Mouse (Mus musculus): Measurements from ENCODE around the gene Tmem87b. TPM values are rescaled to one million over a fixed set of nuclear protein-coding genes. Genes with fewer than 3 reads are reported as not detected.

Gene Tmem87b
- polyA plus RNA-seq, 1 experiment from 2014 or later, result 31.9 TPM

DNA sequence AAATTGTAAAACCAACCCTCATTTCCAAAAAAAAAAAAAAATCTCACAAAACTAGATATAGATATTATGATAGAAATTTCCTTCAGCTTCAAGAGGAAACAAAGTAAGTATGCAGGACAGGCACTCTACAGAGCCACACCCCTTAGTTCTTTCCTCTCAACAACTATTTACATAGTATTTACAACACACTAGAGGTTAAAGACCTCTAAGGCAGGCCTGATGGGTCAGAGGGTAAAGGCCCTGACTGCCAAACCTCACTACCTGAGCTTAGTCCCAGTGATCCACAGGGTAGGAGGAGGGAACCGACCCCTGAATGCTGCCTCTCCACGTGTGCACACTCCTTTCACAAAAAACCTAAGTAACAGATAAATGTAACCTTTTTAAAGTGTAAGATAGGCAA lies 5.2 kb upstream of the Tmem87b start:
- no peaks in the 10 kb centered on the region for H3K9me3 ChIP-seq (ENCODE audit: control insufficient read depth, low read length)
- no peaks in the 10 kb centered on the region for H3K27me3 ChIP-seq (ENCODE audit: control insufficient read depth, insufficient read depth, low read length)
- 27% methylated on average over 2 of the region's 2 CpGs for WGBS
- ATAC-seq (ENCODE audit: low FRiP score, low TSS enrichment) (no peak), DNase-seq (ENCODE audit: low spot score) (no peak)
- TF ChIP-seq EP300 (optimal IDR thresholded peaks at IDR 0.05) (no peak), CTCF (IDR thresholded peaks at IDR 0.05; ENCODE audit: low read depth) (no peak)
- no peak overlapping the region for H3K4me2 ChIP-seq (replicated peaks; ENCODE audit: low read depth)
- no peaks in the 10 kb centered on the region for H3K36me3 ChIP-seq (ENCODE audit: control insufficient read depth, insufficient read depth, low read length)
- no peak overlapping the region for H3K9ac ChIP-seq (ENCODE audit: low read length)
- no peak overlapping the region for H3K4me3 ChIP-seq (ENCODE audit: low read depth, low read length)
- no peak overlapping the region for H3K27ac ChIP-seq (replicated peaks)
- no peaks in the 10 kb centered on the region for H3K4me1 ChIP-seq (replicated peaks; ENCODE audit: control insufficient read depth, insufficient read depth)

DNA sequence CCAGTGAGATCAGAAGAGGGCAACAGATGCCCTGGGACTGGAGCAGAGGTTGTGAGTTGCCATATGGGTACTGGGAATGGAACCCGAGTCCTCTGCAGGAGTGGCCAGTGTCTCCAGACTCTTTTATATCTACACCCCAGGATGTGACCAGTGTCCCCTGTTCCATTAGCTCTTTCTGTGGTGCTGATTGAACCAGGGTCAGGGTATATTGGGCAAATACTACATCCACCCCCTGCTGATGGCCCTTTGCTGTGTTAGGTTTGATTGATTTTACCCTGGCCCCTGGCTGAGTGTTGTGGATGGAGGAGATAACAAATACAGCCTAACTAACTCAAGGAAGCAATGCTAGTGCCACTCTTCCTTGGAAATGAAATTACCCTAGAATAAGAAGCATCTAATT lies 1.6 kb upstream of the Tmem87b start:
- Histone ChIP-seq H3K27me3 (ENCODE audit: control insufficient read depth, insufficient read depth, low read length) (no peaks in the 10 kb centered on the region), H3K4me1 (replicated peaks; ENCODE audit: control insufficient read depth, insufficient read depth) (no peaks in the 10 kb centered on the region), H3K4me2 (replicated peaks; ENCODE audit: low read depth) (no peak overlapping the region), H3K27ac (replicated peaks) (no peak overlapping the region), H3K4me3 (ENCODE audit: low read depth, low read length) (no peak overlapping the region), H3K9ac (ENCODE audit: low read length) (no peak overlapping the region), H3K9me3 (ENCODE audit: control insufficient read depth, low read length) (no peaks in the 10 kb centered on the region), H3K36me3 (ENCODE audit: control insufficient read depth, insufficient read depth, low read length) (no peaks in the 10 kb centered on the region)
- DNase-seq (ENCODE audit: low spot score), result no peak
- 100% methylated on average over 1 of the region's 1 CpGs for WGBS
- no peak for ATAC-seq (ENCODE audit: low FRiP score, low TSS enrichment)
- TF ChIP-seq EP300 (optimal IDR thresholded peaks at IDR 0.05) (no peak), CTCF (IDR thresholded peaks at IDR 0.05; ENCODE audit: low read depth) (no peak)

DNA sequence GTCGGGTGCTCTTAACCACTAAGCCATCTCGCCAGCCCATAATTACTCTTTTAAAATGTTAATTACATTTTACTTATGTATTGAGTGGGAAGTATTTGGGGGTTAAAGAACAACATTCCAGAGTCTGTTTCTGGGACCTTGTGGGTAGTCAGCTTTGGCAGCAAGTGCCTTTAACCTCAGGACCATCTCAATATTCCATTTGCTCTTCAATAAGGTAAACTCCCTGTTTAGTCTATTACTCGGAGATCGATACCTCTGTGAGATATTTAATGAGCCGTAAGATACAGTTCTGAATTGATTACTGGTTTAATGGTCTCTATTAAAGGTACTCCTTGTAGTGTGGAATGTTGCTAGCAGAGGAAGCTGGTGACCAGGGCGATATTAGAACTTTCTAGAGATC lies 1.0 kb upstream of the Tmem87b start:
- Histone ChIP-seq H3K4me3 (ENCODE audit: low read depth, low read length) (peak overlapping the region; percentile 46; the same call in 1 of the 2 replicates), H3K9ac (ENCODE audit: low read length) (no peak overlapping the region), H3K4me1 (replicated peaks; ENCODE audit: control insufficient read depth, insufficient read depth) (no peaks in the 10 kb centered on the region), H3K4me2 (replicated peaks; ENCODE audit: low read depth) (peak overlapping the region; percentile 63), H3K27me3 (ENCODE audit: control insufficient read depth, insufficient read depth, low read length) (no peaks in the 10 kb centered on the region), H3K36me3 (ENCODE audit: control insufficient read depth, insufficient read depth, low read length) (no peaks in the 10 kb centered on the region), H3K27ac (replicated peaks) (no peak overlapping the region), H3K9me3 (ENCODE audit: control insufficient read depth, low read length) (no peaks in the 10 kb centered on the region)
- TF ChIP-seq EP300 (optimal IDR thresholded peaks at IDR 0.05), result no peak
- no peak for TF ChIP-seq CTCF (IDR thresholded peaks at IDR 0.05; ENCODE audit: low read depth)
- DNase-seq (ENCODE audit: low spot score) (no peak), ATAC-seq (ENCODE audit: low FRiP score, low TSS enrichment) (no peak)
- 42% methylated on average over 6 of the region's 6 CpGs for WGBS

DNA sequence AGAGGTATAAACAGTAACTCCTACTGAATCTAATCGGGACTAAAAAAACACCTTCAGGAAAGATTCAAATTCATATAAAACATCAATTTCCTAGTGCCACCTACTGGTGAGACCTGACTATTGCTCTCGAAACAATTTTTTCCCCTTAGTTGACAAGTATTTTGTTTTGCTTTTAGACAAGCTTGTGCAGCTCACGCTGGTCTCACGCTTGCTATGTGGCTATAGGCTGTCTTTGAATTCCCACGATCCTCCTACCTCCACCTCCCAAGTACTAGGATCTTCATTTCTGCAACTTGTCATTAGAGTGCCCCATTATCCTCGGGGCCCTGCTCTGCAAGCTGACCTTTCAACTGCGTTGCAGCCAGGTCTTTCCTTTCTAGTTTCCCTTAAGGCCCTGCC lies 532 bp upstream of the Tmem87b start:
- Histone ChIP-seq H3K9me3 (ENCODE audit: control insufficient read depth, low read length) (no peaks in the 10 kb centered on the region), H3K36me3 (ENCODE audit: control insufficient read depth, insufficient read depth, low read length) (no peaks in the 10 kb centered on the region), H3K9ac (ENCODE audit: low read length) (peak overlapping the region; percentile 56), H3K27ac (replicated peaks) (peak overlapping the region; percentile 91), H3K27me3 (ENCODE audit: control insufficient read depth, insufficient read depth, low read length) (no peaks in the 10 kb centered on the region), H3K4me1 (replicated peaks; ENCODE audit: control insufficient read depth, insufficient read depth) (no peaks in the 10 kb centered on the region), H3K4me3 (ENCODE audit: low read depth, low read length) (peak overlapping the region; percentile 46), H3K4me2 (replicated peaks; ENCODE audit: low read depth) (peak overlapping the region; percentile 63)
- ATAC-seq (ENCODE audit: low FRiP score, low TSS enrichment), result peak; percentile 57
- TF ChIP-seq EP300 (optimal IDR thresholded peaks at IDR 0.05) (no peak), CTCF (IDR thresholded peaks at IDR 0.05; ENCODE audit: low read depth) (peak; percentile 87)
- DNase-seq (ENCODE audit: low spot score), result no peak
- WGBS, result under 1% methylated on average over 7 of the region's 7 CpGs

DNA sequence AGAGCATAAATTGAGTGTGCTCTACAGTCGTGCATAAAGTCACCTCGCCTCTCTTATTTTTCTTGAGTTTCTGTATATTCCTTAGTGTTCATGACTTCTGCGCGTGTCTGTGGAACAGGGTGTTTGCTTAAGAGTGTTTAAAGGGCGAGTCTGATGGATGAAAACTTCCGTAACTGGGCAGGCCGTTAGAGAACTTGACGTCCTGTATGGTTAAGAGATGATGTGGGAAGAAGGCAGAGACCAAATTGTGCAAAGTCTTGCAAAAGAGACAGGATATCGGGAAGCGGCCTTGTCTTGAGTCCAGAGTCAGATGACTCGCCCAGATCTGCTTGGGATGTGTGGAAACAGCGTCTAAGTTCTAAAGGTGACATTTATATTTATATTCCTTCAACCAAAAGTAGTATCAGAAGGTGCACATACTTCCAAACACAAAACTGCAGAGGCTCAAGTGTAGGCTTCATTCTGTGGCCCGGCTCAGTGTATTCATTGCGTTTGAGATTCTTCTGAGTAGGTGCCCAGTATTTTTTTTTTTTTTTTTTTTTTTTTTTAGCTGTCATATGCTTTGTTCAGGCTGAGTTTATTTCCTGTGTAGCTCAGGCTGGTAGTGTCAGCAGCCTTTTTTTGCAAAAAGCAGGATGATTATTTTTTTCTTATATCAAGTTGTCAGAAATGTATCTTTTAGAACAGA lies 1.2 kb downstream of the Tmem87b start:
- H3K36me3 ChIP-seq (ENCODE audit: control insufficient read depth, insufficient read depth, low read length), result no peaks in the 10 kb centered on the region
- TF ChIP-seq EP300 (optimal IDR thresholded peaks at IDR 0.05) (no peak), CTCF (IDR thresholded peaks at IDR 0.05; ENCODE audit: low read depth) (no peak)
- WGBS, result 5% methylated on average over 14 of the region's 14 CpGs
- H3K4me2 ChIP-seq (replicated peaks; ENCODE audit: low read depth), result peak overlapping the region; percentile 75
- DNase-seq (ENCODE audit: low spot score) (no peak), ATAC-seq (ENCODE audit: low FRiP score, low TSS enrichment) (no peak)
- no peaks in the 10 kb centered on the region for H3K27me3 ChIP-seq (ENCODE audit: control insufficient read depth, insufficient read depth, low read length)
- no peaks in the 10 kb centered on the region for H3K9me3 ChIP-seq (ENCODE audit: control insufficient read depth, low read length)
- peak overlapping the region; percentile 85 for H3K9ac ChIP-seq (ENCODE audit: low read length)
- peak overlapping the region; percentile 95 for H3K27ac ChIP-seq (replicated peaks)
- peak overlapping the region; percentile 82 for H3K4me3 ChIP-seq (ENCODE audit: low read depth, low read length)
- no peaks in the 10 kb centered on the region for H3K4me1 ChIP-seq (replicated peaks; ENCODE audit: control insufficient read depth, insufficient read depth)

DNA sequence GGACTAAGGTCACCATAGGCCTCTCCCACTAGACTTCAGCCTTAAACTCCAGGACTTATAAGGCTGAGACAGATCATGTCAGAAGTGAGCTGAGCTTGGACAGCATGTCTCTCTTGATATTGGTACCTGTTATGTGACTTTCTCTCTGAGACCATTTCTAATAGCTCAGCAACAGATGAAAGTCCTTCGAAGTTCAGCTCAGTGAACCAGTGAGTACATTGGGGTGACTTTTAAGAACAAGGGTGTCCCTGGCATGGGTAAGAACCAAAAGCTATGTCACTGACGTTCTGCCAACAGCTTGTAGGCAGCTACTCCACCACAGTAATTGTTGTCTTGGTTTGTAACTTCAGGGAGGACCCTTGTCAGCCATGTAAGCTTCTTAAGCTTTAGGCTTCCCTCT lies 2.7 kb downstream of the Tmem87b start:
- ATAC-seq (ENCODE audit: low FRiP score, low TSS enrichment) (no peak), DNase-seq (ENCODE audit: low spot score) (no peak)
- no peaks in the 10 kb centered on the region for H3K27me3 ChIP-seq (ENCODE audit: control insufficient read depth, insufficient read depth, low read length)
- no peak overlapping the region for H3K27ac ChIP-seq (replicated peaks)
- no peak overlapping the region for H3K4me2 ChIP-seq (replicated peaks; ENCODE audit: low read depth)
- WGBS, result 85% methylated on average over 2 of the region's 2 CpGs
- no peak overlapping the region for H3K4me3 ChIP-seq (ENCODE audit: low read depth, low read length)
- H3K9ac ChIP-seq (ENCODE audit: low read length), result no peak overlapping the region
- TF ChIP-seq CTCF (IDR thresholded peaks at IDR 0.05; ENCODE audit: low read depth) (no peak), EP300 (optimal IDR thresholded peaks at IDR 0.05) (no peak)
- no peaks in the 10 kb centered on the region for H3K36me3 ChIP-seq (ENCODE audit: control insufficient read depth, insufficient read depth, low read length)
- H3K4me1 ChIP-seq (replicated peaks; ENCODE audit: control insufficient read depth, insufficient read depth), result no peaks in the 10 kb centered on the region
- H3K9me3 ChIP-seq (ENCODE audit: control insufficient read depth, low read length), result no peaks in the 10 kb centered on the region
